ENCODE assay signal across 12 mouse cellular contexts in the genomic region with DNA sequence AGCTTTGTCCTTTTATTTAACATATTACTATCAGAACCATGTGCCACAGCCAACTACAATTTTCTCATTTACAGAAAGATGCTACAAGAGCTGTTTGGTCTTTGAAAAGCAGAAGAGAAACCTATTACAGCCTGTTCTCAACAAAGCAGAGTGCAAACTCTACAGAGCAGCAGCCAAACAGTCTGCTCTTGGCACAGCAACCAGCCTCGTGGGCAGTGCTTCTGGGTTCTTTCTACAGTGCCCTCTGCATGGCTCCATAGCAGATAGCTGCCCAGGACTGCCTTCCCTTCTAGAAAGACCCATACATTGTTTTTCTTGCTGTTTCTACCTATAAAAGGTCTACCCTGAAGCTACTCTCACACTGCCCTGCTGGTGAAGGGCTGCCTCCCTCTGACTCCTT. TPM values are rescaled to one million over a fixed set of nuclear protein-coding genes. Genes with fewer than 3 reads are reported as not detected.
DNase-seq lines count a peak whose midpoint lies in the region; ATAC-seq and TF ChIP-seq lines count a peak whose summit lies in the region.
"Had no signal": no experiment of that assay in that cellular context is flagged by ENCODE, and none has a peak within 500 bp of the region (broad histone marks: within the 10 kb centered on the region; RNA-seq: fewer than 3 reads in every experiment).

No protein-coding gene starts in this region.

- H3K9me3 ChIP-seq in hindbrain, embryonic 16.5 days (ENCODE audit: control insufficient read depth, low read length): no peaks in the 10 kb centered on the region
- H3K9me3 ChIP-seq: liver, embryonic 13.5 days; midbrain, embryonic 12.5 days had no signal

- peaks cover 3% of the 10 kb centered on the region; the same call in 1 of the 2 replicates for H3K4me1 ChIP-seq in cerebellum, adult 2 months (ENCODE audit: control insufficient read depth, insufficient read depth, low read length)
- no peaks in the 10 kb centered on the region for H3K4me1 ChIP-seq in liver, adult 2 months (ENCODE audit: control insufficient read depth, insufficient read depth, low read length)
- no peaks in the 10 kb centered on the region; the same call in 1 of the 2 replicates for H3K4me1 ChIP-seq in hindbrain, embryonic 16.5 days (ENCODE audit: control insufficient read depth, insufficient read depth, low read depth, low read length)
- H3K4me1 ChIP-seq: liver, embryonic 13.5 days had no signal

- H3K27me3 ChIP-seq in cerebellum, adult 2 months (ENCODE audit: control insufficient read depth, insufficient read depth, low read length): no peaks in the 10 kb centered on the region
- H3K27me3 ChIP-seq in liver, adult 2 months (ENCODE audit: control insufficient read depth, insufficient read depth, low read length): no peaks in the 10 kb centered on the region
- no peaks in the 10 kb centered on the region for H3K27me3 ChIP-seq in hindbrain, embryonic 16.5 days (replicated peaks; ENCODE audit: control insufficient read depth, insufficient read depth, low read length)
- H3K27me3 ChIP-seq: liver, embryonic 13.5 days; midbrain, embryonic 12.5 days had no signal

- no peak for TF ChIP-seq CTCF in cerebellum, adult 2 months (IDR thresholded peaks at IDR 0.05; ENCODE audit: borderline replicate concordance, insufficient read depth, low read depth, low read length)
- TF ChIP-seq CTCF in liver, adult 2 months (IDR thresholded peaks at IDR 0.05; ENCODE audit: low read depth, low read length): no peak

- no peak overlapping the region for H3K4me2 ChIP-seq in hindbrain, embryonic 16.5 days (ENCODE audit: low read length)
- H3K4me2 ChIP-seq: heart, embryonic 11.5 days; liver, embryonic 13.5 days; midbrain, embryonic 12.5 days had no signal

- H3K36me3 ChIP-seq in liver, adult 2 months (ENCODE audit: control insufficient read depth, insufficient read depth, low read length): peaks cover 6% of the 10 kb centered on the region; the same call in 1 of the 2 replicates
- H3K36me3 ChIP-seq in hindbrain, embryonic 16.5 days (ENCODE audit: control insufficient read depth, insufficient read depth, low read length): no peaks in the 10 kb centered on the region; the same call in 1 of the 2 replicates
- H3K36me3 ChIP-seq: liver, embryonic 13.5 days had no signal

- ATAC-seq in cerebellum, adult (ENCODE audit: insufficient number of reproducible peaks, low FRiP score, low TSS enrichment): no peak
- no peak for ATAC-seq in hindbrain, embryonic 16.5 days
- peak; percentile 45 for ATAC-seq in megakaryocyte progenitor cell, adult 5-6 weeks (replicated peaks; ENCODE audit: poor library complexity)
- no peak for ATAC-seq in erythroblast, adult 5-6 weeks (replicated peaks; ENCODE audit: low FRiP score, poor library complexity, severe bottlenecking)

- no peak overlapping the region for H3K9ac ChIP-seq in liver, adult 2 months (ENCODE audit: low read depth, low read length)
- no peak overlapping the region for H3K9ac ChIP-seq in hindbrain, embryonic 16.5 days (ENCODE audit: low read depth, low read length)
- H3K9ac ChIP-seq: liver, embryonic 13.5 days; midbrain, embryonic 12.5 days had no signal

- no peak overlapping the region for H3K4me3 ChIP-seq in cerebellum, adult 2 months (replicated peaks; ENCODE audit: insufficient read depth, low read depth, low read length)
- H3K4me3 ChIP-seq in liver, adult 2 months (ENCODE audit: insufficient read depth, low read depth, low read length): no peak overlapping the region
- no peak overlapping the region for H3K4me3 ChIP-seq in hindbrain, embryonic 16.5 days (ENCODE audit: low read length)
- H3K4me3 ChIP-seq: liver, embryonic 13.5 days; midbrain, embryonic 12.5 days had no signal

- TF ChIP-seq POLR2A in cerebellum, adult 2 months (IDR thresholded peaks at IDR 0.05; ENCODE audit: borderline replicate concordance, insufficient read depth, low read length): no peak
- no peak for TF ChIP-seq POLR2A in liver, adult 2 months (IDR thresholded peaks at IDR 0.05; ENCODE audit: extremely low read depth, insufficient read depth, low read length)

- H3K79me2 ChIP-seq in liver, adult 2 months (ENCODE audit: control insufficient read depth, insufficient read depth, low read length): no peaks in the 10 kb centered on the region

- DNase-seq in cerebellum, adult 2 months: peak in 1 of 2 experiments; percentile 36
- peak; percentile 16 for DNase-seq in liver, adult 2 months (ENCODE audit: extremely low read depth, low read depth, low spot score)
- no peak for DNase-seq in liver
- DNase-seq in thymus, postnatal 14 days: no peak
- DNase-seq: kidney, adult 18-20 months; liver, embryonic 13.5 days had no signal

- H3K27ac ChIP-seq in cerebellum, adult 2 months (ENCODE audit: insufficient read depth, low read length): peak overlapping the region; percentile 67; the same call in 1 of the 2 replicates
- no peak overlapping the region for H3K27ac ChIP-seq in liver, adult 2 months (replicated peaks; ENCODE audit: insufficient read depth, low read depth, low read length)
- H3K27ac ChIP-seq in hindbrain, embryonic 16.5 days (ENCODE audit: low read depth, low read length): peak overlapping the region; percentile 36; the same call in 1 of the 2 replicates
- H3K27ac ChIP-seq: liver, embryonic 13.5 days; midbrain, embryonic 12.5 days had no signal

- 6% methylated on average over 1 of the region's 1 CpGs for WGBS in cerebellum, adult 2 months
- WGBS in liver, adult 2 months: 44% methylated on average over 1 of the region's 1 CpGs
- 58% methylated on average over 1 of the region's 1 CpGs for WGBS in hindbrain, embryonic 16.5 days

RNA-seq across cellular contexts. Expression of a gene that starts 58.3 kb away (rescaled TPM):
- 134 and 144 TPM in 2 replicates for polyA plus RNA-seq in cerebellum, adult 2 months (2012; rRNA removed)
- total RNA-seq in liver, adult 2 months (2014; rRNA removed): 4.8 and 6.0 TPM in 2 replicates
- 2.5 and 3.3 TPM in 2 replicates for polyA plus RNA-seq in liver, adult 2 months (2012; rRNA removed)
- 176 and 179 TPM in 2 replicates for polyA plus RNA-seq in hindbrain, embryonic 16.5 days (2015; fragmentation: Nextera tagmentation; extraction: Ambion mirVana)
- total RNA-seq in megakaryocyte progenitor cell, adult 5-6 weeks (2015): 8.5 and 8.7 TPM in 2 replicates
- total RNA-seq in megakaryocyte progenitor cell, adult 5-6 weeks (2017): 24.0 and 33.9 TPM in 2 replicates
- total RNA-seq in erythroblast, adult 5-6 weeks (2015; ENCODE audit: low replicate concordance): 2.1 and 2.3 TPM in 2 replicates
- 6.6 and 8.8 TPM in 2 replicates for total RNA-seq in erythroblast, adult 5-6 weeks (2017; ENCODE audit: low replicate concordance)

RNA-seq across cellular contexts. Expression of a gene that starts 59.7 kb away (rescaled TPM):
- 259 and 263 TPM in 2 replicates for polyA plus RNA-seq in cerebellum, adult 2 months (2012; rRNA removed)
- total RNA-seq in liver, adult 2 months (2014; rRNA removed): 31.8 and 33.4 TPM in 2 replicates
- 26.3 and 28.4 TPM in 2 replicates for polyA plus RNA-seq in liver, adult 2 months (2012; rRNA removed)
- polyA plus RNA-seq in hindbrain, embryonic 16.5 days (2015; fragmentation: Nextera tagmentation; extraction: Ambion mirVana): 143 and 157 TPM in 2 replicates
- 27.3 and 30.5 TPM in 2 replicates for total RNA-seq in megakaryocyte progenitor cell, adult 5-6 weeks (2015)
- total RNA-seq in megakaryocyte progenitor cell, adult 5-6 weeks (2017): 27.2 and 56.0 TPM in 2 replicates
- total RNA-seq in erythroblast, adult 5-6 weeks (2015; ENCODE audit: low replicate concordance): 14.6 and 26.1 TPM in 2 replicates
- 13.4 and 42.8 TPM in 2 replicates for total RNA-seq in erythroblast, adult 5-6 weeks (2017; ENCODE audit: low replicate concordance)
